Mouse (Mus musculus): ENCODE data around the gene Rad17.

GRCm38 (mm10) chr13:100681615-100682014, 30.8 kb upstream of the Rad17 start:
- TF ChIP-seq CTCF (IDR thresholded peaks at IDR 0.05): no peak
- TF ChIP-seq EP300 (IDR thresholded peaks at IDR 0.05): no peak

Measured in lung, postnatal 0 days (tissue).